Mouse (Mus musculus): Measurements from ENCODE around the gene Upk3b.
A peak's percentile ranks its signal among the peaks of the same experiment; 100 is the strongest.
"Not testable (repeated sequence)": the region's sequence is repeated elsewhere in the genome, so short reads cannot be mapped to it uniquely, and the experiment has no call there.

DNA sequence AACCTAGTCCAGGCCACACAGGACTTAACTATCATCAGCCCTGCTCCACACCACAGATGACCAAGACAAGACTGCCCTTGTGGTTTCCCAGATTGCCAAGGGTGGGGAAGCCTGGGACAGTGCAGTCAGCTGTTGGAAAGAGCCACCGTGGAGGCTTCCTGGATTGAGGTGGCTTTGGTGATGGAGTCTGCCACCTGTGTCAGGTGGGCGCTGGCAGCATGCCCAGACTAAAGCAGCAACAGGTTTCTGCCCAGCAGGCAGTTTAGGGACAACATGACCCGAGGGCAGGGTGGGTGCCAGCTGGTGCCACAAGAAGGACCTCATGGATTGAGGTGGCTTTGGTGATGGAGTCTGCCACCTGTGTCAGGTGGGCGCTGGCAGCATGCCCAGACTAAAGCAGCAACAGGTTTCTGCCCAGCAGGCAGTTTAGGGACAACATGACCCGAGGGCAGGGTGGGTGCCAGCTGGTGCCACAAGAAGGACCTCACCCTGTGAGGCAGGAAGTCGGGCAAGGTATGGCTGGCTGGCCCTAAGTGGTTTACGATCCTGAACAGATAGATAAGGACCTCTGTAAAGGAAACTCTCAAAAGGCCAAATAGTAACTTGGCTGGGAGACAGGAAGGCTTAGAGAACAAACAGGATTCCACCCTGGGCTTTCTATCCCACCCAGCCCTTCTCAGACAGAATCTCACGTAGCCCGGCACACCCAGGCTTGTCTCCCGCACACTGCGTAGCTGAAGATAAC lies 28.3 kb downstream of the Upk3b start:
- TF ChIP-seq CTCF (IDR thresholded peaks at IDR 0.05), result not testable (repeated sequence)
- TF ChIP-seq EP300 (IDR thresholded peaks at IDR 0.05), result peak; percentile 26; the same call in 1 of the 2 replicates

Data from lung, postnatal 0 days (tissue).